Mouse (Mus musculus) lung, postnatal 25 days (tissue): ENCODE data around the gene Pigk.
"Not testable (repeated sequence)": the region's sequence is repeated elsewhere in the genome, so short reads cannot be mapped to it uniquely, and the experiment has no call there.

ENCODE experiments used
- DNase-seq: peaks from one replicate; pipeline ENCODE4 v3.0.0; 2022; ENCODE audit warnings: low spot score

The Pigk gene

DNA sequence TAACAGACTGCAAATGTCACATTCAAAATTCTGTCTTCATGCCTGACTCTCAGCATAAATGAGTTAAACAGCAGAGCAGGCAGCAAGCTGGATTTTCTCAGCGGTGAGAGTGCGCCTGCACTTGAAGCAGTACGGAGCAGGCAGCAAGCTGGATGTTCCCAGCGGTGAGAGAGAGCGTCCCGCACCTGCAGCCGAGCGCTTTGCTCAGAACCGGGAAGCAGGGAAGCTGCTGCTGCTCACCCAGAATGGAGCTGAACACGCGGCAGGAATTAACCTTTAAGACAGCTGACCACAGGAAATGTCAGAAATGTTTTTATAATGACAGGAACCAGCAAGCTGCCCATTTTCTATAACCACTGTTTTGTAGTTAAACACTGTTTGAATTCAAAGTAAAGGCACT, 53.6 kb downstream of the Pigk start:
- DNase-seq: no peak

GRCm38 (mm10) chr3:152770056-152770455, 56.2 kb downstream of the Pigk start:
- no peak for DNase-seq

- no peak for DNase-seq
Measured at GRCm38 (mm10) chr3:152776363-152776762, 62.5 kb downstream of the Pigk start.

DNA sequence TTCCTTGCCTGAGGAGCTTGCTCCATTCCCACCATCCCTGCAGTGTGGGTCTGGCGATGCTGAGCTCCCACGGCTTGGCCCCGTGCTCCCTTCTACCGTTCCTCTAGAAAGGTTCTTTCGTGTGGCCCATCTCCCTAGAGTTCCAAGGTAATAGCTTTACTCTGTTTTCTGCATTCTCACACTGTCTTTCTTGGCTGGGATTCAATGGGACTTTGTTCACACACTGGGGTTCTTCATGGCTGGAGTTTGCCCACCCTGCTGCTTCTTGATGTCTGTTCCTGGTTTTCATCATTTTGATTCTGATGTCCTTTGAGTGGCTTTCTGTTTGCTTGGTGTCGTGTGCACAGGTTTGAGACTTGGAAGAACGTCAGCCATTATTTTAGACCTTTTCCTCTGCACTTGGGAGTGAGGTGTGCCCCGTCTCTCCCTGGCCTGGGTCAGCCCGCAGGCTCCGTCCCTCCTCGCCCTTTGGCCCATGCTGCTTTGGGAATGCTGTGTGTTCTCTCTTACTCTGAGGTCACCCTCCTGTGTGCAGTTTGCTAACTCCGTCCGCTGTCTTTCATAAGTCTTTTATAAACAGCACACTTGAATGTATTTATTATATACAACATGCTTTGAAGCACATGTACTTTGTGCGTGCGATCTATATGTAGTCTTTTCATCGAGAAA, 63.1 kb downstream of the Pigk start:
- DNase-seq: no peak

DNA sequence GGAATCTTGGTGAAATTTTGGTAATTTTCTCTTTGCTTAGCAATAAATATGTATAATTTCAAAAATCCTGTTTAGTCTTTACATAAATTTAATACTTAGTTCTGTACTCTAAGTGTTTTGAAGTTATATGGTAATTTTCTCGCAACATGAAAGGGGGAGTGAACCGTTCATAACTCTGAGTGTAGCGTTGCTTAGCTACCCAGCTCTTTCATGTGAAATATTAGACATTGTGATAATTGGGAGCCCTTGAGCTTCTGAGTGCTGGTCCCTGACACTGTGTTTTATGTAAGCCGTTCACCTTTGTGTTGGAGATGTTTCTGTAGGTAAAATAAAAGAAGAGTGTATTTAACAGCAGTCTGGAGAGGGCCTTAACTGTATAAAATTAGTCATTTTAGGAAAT, 65.9 kb downstream of the Pigk start:
- no peak for DNase-seq

- peak; percentile 50 for DNase-seq
Measured at GRCm38 (mm10) chr3:152783792-152784191, 69.9 kb downstream of the Pigk start.

DNA sequence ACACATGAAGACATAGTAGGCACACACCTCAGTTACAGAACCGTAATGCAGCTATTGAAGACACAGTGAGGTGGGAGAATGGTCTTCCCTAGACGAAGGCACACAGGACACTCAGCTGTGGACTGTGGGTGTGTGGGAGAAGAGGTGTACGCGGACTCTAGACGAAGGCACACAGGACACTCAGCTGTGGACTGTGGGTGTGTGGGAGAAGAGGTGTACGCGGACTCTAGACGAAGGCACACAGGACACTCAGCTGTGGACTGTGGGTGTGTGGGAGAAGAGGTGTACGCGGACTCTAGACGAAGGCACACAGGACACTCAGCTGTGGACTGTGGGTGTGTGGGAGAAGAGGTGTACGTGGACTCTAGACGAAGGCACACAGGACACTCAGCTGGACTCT, 70.5 kb downstream of the Pigk start:
- DNase-seq: not testable (repeated sequence)

DNA sequence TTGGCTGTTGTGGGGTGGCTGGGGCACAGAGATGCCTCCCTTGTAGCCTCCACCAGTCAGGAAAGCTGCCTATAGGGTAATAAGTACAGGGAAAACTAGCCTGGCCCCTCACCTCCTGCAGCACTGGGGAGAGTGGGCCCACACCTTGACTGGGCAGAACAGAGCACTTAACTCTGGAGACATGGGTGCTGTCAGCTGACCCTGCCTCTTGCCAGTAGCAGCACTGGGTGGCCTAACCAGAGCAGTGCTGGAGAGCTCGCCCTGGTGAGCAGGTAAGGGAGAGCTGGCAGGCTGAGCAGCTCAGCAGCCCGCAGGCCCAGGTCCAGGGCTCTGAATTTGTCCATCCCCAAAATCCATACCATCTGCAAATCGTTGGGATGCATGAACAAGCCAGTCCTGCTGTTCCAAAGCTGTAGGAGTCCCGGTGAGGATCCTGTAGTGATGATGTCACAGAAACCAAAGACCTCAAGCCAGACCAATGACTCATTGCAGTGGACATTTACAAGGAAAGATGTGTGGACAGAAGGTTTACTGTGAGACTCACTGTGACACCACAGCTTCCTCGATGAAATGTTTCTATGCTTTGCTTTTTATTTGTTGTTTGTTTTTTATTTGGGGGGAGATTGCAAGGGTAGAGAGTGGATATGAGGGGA, 74.5 kb downstream of the Pigk start:
- DNase-seq: not testable (repeated sequence)

- no peak for DNase-seq
Measured at GRCm38 (mm10) chr3:152792601-152793000, 78.7 kb downstream of the Pigk start.

DNA sequence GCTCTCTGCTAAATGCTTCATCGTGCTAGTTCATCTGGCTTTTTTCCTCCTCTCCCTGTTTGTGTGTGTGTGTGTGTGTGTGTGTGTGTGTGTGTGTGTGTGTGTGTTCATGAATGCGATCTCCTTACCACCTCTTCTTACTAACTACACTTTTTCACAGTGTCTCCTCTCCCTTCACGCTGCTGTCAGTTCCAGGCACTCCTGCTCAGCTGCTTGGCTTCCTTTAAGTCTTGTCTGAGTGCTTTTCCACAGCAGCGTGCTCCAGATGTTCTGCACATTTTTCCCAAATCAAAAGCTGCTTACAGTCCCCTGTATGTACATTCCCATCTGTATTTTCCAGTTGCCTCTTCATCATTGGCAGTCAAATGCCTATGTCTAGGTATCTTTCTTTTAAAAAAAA, 79.1 kb downstream of the Pigk start:
- no peak for DNase-seq

- DNase-seq: no peak
Measured at GRCm38 (mm10) chr3:152796216-152796615, 82.3 kb downstream of the Pigk start.

DNA sequence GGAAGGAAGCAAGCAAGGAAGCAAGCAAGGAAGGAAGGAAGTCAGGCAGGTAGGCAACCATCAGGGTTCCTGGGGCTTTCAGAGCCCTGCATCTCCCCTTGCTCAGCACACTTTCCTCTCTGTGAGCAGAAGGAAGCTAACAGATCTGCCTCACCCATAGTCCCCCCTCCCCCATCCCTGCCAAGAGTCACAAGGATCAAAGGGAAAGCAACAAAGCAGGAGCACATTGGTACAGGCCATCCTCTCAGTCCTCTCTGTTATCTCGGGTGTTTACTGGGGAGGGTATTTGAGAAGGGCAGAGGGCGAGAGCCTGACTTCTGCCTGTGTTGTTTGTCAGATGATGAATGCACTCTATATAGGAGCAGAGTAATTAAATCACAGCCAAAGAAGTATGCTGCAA, 83.5 kb downstream of the Pigk start:
- DNase-seq: no peak

DNA sequence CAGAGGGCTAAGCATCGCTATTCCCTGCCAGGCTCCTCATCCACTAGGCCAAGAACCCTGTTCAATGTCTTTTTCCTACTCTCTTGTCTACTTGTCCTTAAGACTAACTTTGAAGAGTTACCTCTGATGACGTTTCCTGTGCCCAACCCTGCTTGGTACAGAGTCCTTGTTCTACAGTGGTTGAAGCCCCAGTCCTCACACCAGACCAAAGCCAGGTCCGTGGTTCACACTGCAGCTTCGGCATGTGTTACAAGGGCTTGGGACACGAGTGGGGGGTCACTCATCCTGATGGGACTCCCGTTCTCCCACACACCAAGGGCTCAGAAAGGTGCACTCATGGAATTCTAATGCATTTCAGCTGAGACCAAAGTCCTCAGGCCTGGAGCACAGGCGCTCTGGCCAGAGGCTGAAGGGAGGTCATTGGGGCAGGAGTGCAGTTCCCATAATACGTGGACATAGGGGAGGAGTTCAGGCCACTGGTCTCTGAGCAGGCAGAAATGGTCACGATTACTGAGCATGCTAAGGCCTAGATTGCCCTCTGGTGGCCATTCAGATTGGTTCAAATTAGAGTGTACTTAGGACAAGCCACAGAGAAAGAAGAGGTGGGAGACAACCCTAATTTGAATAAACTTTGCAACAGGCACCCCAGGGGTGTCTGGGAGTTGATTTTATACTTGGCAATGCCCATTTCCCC, 86.0 kb downstream of the Pigk start:
- peak; percentile 12 for DNase-seq

- no peak for DNase-seq
Measured at GRCm38 (mm10) chr3:152813905-152814304, 100.0 kb downstream of the Pigk start.

- DNase-seq: no peak
Measured at GRCm38 (mm10) chr3:152815110-152815509, 101.2 kb downstream of the Pigk start.

DNA sequence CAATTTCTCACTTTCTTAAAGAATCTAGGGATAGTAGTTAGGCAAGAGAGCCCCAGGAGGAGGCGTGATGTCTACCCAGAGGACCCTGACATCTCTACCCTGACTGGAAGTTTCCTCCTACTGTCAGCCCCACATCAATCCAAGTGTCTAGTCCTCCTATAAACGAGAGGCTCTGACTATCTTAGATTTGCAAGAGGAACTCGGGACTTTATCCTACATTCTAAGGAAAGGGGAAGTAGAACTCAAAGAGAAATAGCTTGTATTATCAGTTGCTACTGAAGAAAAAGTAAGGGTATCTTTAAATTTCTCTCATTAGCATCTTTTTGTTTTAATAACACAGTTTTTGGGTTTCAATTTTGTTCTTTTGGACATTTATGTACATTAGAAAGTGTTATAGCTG, 106.5 kb downstream of the Pigk start:
- no peak for DNase-seq

DNA sequence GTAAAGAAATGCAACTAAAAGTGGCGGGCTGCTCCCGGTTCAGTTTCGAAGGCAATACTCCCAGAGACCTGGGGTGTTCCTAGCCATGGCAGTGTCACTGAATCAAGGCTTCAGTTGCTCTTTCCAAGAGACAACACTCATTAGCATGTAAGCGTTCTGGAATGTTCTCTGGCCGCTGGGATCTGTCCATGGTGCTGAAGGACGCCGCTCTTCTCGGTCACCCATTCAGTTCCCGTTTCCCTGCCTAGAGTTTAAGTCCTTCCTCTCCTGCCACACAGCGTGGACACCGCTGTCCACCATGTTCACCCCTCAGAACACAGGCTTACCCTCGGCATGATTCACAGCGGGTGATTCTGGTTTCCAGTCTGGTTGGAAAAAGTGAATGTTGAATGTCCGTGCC, 107.3 kb downstream of the Pigk start:
- peak; percentile 38 for DNase-seq

DNA sequence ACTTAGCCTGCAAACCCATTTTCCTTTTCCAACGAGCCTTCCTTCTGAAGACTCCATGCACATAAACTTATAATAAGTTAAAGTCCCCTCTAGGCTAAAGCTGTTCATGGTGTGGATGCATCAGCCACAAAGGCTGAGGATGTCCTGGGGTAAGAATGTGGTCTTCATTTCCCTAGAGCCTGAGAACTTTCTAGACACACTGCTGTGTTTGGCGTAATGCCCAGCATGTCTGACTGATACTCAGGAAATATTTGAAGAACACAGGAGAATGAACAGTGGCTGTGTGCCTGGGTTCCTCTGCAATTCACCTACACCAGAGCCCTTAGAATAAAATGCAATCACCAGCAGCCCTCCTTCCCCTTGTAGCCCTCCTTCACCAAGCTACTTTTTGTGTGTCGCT, 117.5 kb downstream of the Pigk start:
- DNase-seq: no peak

DNA sequence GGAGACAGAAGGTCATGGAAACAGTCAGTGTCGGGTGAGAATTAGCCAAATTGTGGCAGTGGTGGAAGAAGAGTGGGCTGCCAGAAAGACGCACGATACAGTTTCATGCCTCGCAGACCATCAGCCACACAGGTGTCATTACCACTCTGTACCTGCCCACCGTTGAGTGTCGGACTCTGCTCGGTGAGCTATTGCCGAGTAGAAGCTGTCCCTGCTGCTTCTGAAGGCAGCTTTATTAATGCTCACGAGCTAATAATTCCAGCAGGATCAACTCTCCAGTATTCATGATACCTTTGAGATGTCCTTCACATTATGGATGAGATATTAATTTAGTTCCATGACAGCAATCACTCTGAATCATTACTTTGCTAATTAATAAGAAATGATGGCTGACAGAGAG, 118.1 kb downstream of the Pigk start:
- DNase-seq: no peak

- DNase-seq: no peak
Measured at GRCm38 (mm10) chr3:152832436-152832835, 118.5 kb downstream of the Pigk start.

DNA sequence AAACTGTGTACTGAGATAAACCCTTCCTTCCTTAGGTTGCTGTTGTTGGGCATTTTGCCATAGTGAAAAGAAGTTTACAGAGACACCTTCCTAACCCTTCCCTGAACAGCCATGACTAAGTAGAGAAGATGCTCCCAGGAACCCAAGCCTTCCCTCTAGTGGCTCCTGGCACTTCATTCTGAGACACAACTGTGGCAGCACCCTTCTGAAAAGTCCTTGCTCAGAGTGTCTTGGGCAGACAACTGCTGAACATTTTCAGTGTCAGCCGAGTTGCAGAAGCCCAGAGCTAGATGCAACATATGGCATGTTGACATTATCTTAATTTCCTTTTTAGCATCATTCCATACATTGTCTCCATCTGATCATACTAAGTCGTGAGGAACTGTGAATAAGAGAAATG, 123.5 kb downstream of the Pigk start:
- DNase-seq: no peak

DNA sequence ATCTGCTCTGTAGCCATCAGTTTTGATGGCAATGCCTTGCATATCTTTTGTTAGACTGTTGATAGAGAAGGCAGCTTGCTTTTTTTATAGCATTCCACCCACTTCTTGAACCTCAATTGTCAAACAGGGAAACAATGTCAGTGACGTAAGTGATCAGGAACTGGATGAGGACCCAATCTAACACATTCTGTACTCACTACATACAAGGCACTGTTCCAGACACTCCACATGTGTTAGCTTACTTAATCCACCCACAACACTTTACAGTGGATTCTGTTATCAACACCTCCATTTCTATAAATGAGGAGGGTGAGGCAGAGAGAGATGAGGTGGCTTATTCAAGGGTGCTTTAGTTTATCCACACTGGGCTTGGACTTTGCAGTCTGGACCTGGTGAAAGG, 124.0 kb downstream of the Pigk start:
- DNase-seq: no peak

GRCm38 (mm10) chr3:152841264-152841663, 127.4 kb downstream of the Pigk start:
- no peak for DNase-seq
